Mouse (Mus musculus) myocyte (in vitro differentiated cells): ENCODE data around the gene Rbms3. TPM values are rescaled to one million over a fixed set of nuclear protein-coding genes. Genes with fewer than 3 reads are reported as not detected.

Source experiments
- H3K27me3 ChIP-seq: one replicate; pipeline ENCODE4 v1.6.1; 2011; ENCODE audit not compliant: control insufficient read depth, insufficient read depth, insufficient read length
- H3K36me3 ChIP-seq: one replicate; pipeline ENCODE4 v1.6.1; 2011; ENCODE audit not compliant: control insufficient read depth, insufficient read depth
- H3K4me2 ChIP-seq: one replicate; pipeline ENCODE4 v1.6.1; 2011; ENCODE audit warnings: low read depth, control low read depth
- H3K4me3 ChIP-seq: one replicate; pipeline ENCODE4 v1.5.1; 2011; ENCODE audit warnings: mild to moderate bottlenecking, control low read depth, moderate library complexity
- H3K79me2 ChIP-seq: one replicate; pipeline ENCODE4 v1.6.1; 2011; ENCODE audit not compliant: control insufficient read depth, insufficient read depth
- H3ac ChIP-seq: one replicate; pipeline ENCODE4 v1.6.1; 2011; ENCODE audit not compliant: control insufficient read depth, insufficient read length
- CEBPB ChIP-seq: IDR thresholded peaks from 2 replicates; pipeline ENCODE4 v1.6.1; 2011; ENCODE audit warnings: mild to moderate bottlenecking, moderate library complexity; ENCODE audit not compliant: poor library complexity, insufficient read depth, severe bottlenecking
- E2F4 ChIP-seq: IDR thresholded peaks from one replicate; pipeline ENCODE4 v1.6.1; 2011; ENCODE audit warnings: mild to moderate bottlenecking, control low read depth, moderate library complexity; ENCODE audit not compliant: insufficient read depth
- MAX ChIP-seq: IDR thresholded peaks from one replicate; pipeline ENCODE4 v1.6.1; 2011; ENCODE audit warnings: low read depth, mild to moderate bottlenecking, control low read depth
- MYOD1 ChIP-seq, 3 experiments: IDR thresholded peaks; one replicate each; pipeline ENCODE4 v1.6.1; 2011; ENCODE audit warnings: control low read depth in 2 of 3, low read depth in 2 of 3, mild to moderate bottlenecking in 2 of 3, moderate library complexity in 1 of 3; ENCODE audit not compliant: insufficient read length in 2 of 3, control insufficient read depth in 1 of 3
- MYOG ChIP-seq, 3 experiments: IDR thresholded peaks; one replicate each; pipeline ENCODE4 v1.6.1; 2011; ENCODE audit warnings: control low read depth in 2 of 3, low read depth in 2 of 3, mild to moderate bottlenecking in 2 of 3; ENCODE audit not compliant: insufficient read length in 2 of 3, control insufficient read depth in 1 of 3, insufficient read depth in 1 of 3
- POLR2A ChIP-seq: IDR thresholded peaks from one replicate; pipeline ENCODE4 v1.6.1; 2011; ENCODE audit warnings: low read depth, mild to moderate bottlenecking, control low read depth, moderate library complexity; ENCODE audit not compliant: insufficient read length
- POLR2AphosphoS2 ChIP-seq: IDR thresholded peaks from one replicate; pipeline ENCODE4 v1.6.1; 2011; ENCODE audit warnings: low read depth, control low read depth; ENCODE audit not compliant: insufficient read length
- REST ChIP-seq: IDR thresholded peaks from one replicate; pipeline ENCODE4 v1.6.1; 2011; ENCODE audit warnings: mild to moderate bottlenecking, control low read depth, moderate library complexity; ENCODE audit not compliant: insufficient read depth, insufficient read length
- SRF ChIP-seq: IDR thresholded peaks from one replicate; pipeline ENCODE4 v1.6.1; 2011; ENCODE audit warnings: low read depth; ENCODE audit not compliant: control insufficient read depth, insufficient read length
- TCF12 ChIP-seq: IDR thresholded peaks from one replicate; pipeline ENCODE4 v1.6.1; 2011; ENCODE audit warnings: mild to moderate bottlenecking, control low read depth; ENCODE audit not compliant: poor library complexity, insufficient read depth, severe bottlenecking
- TCF3 ChIP-seq: IDR thresholded peaks from one replicate; pipeline ENCODE4 v1.6.1; 2011; ENCODE audit warnings: low read depth, control low read depth; ENCODE audit not compliant: insufficient read length
- USF1 ChIP-seq: IDR thresholded peaks from one replicate; pipeline ENCODE4 v1.6.1; 2011; ENCODE audit warnings: low read depth, mild to moderate bottlenecking, control low read depth, moderate library complexity
- polyA plus RNA-seq: library from polyadenylated mRNA; unstranded; fragments of >200 nt; fragmentation: generic; extraction: Trizol; gene quantifications from one replicate; pipeline ENCODE4 v1.2.1, GENCODE M21; 2012; ENCODE audit warnings: missing spikeins

The Rbms3 gene
- polyA plus RNA-seq, 1 experiment = 4.5 TPM

- no peaks in the 10 kb centered on the region for H3K79me2 ChIP-seq
- no peak overlapping the region for H3ac ChIP-seq
- no peaks in the 10 kb centered on the region for H3K36me3 ChIP-seq
- no peaks in the 10 kb centered on the region for H3K27me3 ChIP-seq
- TF ChIP-seq SRF = no peak
- no peak for TF ChIP-seq POLR2AphosphoS2
- TF ChIP-seq REST = no peak
- no peak overlapping the region for H3K4me2 ChIP-seq
- H3K4me3 ChIP-seq = no peak overlapping the region
These were observed 272.8 kb downstream of the Rbms3 start for GRCm38 (mm10) chr9:117356764-117357442.

GRCm38 (mm10) chr9:117355501-117355900 is 274.2 kb downstream of the Rbms3 start:
- no peak overlapping the region for H3ac ChIP-seq
- no peaks in the 10 kb centered on the region for H3K79me2 ChIP-seq
- no peak for TF ChIP-seq USF1
- no peak for TF ChIP-seq TCF12
- no peak for TF ChIP-seq E2F4
- TF ChIP-seq SRF = no peak
- TF ChIP-seq MAX = no peak
- TF ChIP-seq REST = no peak
- TF ChIP-seq TCF3 = no peak
- no peak for TF ChIP-seq MYOD1 (IDR thresholded peaks at IDR 0.05; ENCODE audit: control insufficient read depth in 1 of 3, insufficient read length in 2 of 3, low read depth in 2 of 3)
- TF ChIP-seq POLR2AphosphoS2 = no peak
- H3K4me3 ChIP-seq = no peak overlapping the region
- no peak overlapping the region for H3K4me2 ChIP-seq
- no peaks in the 10 kb centered on the region for H3K27me3 ChIP-seq
- H3K36me3 ChIP-seq = no peaks in the 10 kb centered on the region

GRCm38 (mm10) chr9:117342336-117342735 is 287.4 kb downstream of the Rbms3 start:
- Histone ChIP-seq H3ac (no peak overlapping the region), H3K4me2 (no peak overlapping the region), H3K36me3 (no peaks in the 10 kb centered on the region), H3K27me3 (no peaks in the 10 kb centered on the region), H3K79me2 (no peaks in the 10 kb centered on the region), H3K4me3 (no peak overlapping the region)
- no peak for TF ChIP-seq E2F4
- TF ChIP-seq SRF = no peak
- no peak for TF ChIP-seq POLR2AphosphoS2
- no peak for TF ChIP-seq USF1
- TF ChIP-seq TCF3 = no peak
- TF ChIP-seq MYOG (IDR thresholded peaks at IDR 0.05; ENCODE audit: control insufficient read depth in 1 of 3, insufficient read depth in 1 of 3, insufficient read length in 2 of 3, low read depth in 2 of 3) = no peak
- no peak for TF ChIP-seq MAX
- TF ChIP-seq TCF12 = no peak
- TF ChIP-seq POLR2A = no peak
- TF ChIP-seq MYOD1 (IDR thresholded peaks at IDR 0.05; ENCODE audit: control insufficient read depth in 1 of 3, insufficient read length in 2 of 3, low read depth in 2 of 3) = no peak
- no peak for TF ChIP-seq REST
- TF ChIP-seq CEBPB = no peak

GRCm38 (mm10) chr9:117330681-117331080 is 299.0 kb downstream of the Rbms3 start:
- Histone ChIP-seq H3K27me3 (no peaks in the 10 kb centered on the region), H3ac (no peak overlapping the region), H3K79me2 (no peaks in the 10 kb centered on the region), H3K4me3 (no peak overlapping the region), H3K4me2 (no peak overlapping the region), H3K36me3 (no peaks in the 10 kb centered on the region)
- TF ChIP-seq MYOD1 (IDR thresholded peaks at IDR 0.05; ENCODE audit: control insufficient read depth in 1 of 3, insufficient read length in 2 of 3, low read depth in 2 of 3) = no peak
- TF ChIP-seq TCF12 = no peak
- TF ChIP-seq MYOG (IDR thresholded peaks at IDR 0.05; ENCODE audit: control insufficient read depth in 1 of 3, insufficient read depth in 1 of 3, insufficient read length in 2 of 3, low read depth in 2 of 3) = no peak
- no peak for TF ChIP-seq POLR2AphosphoS2
- TF ChIP-seq REST = no peak
- no peak for TF ChIP-seq POLR2A
- no peak for TF ChIP-seq E2F4
- no peak for TF ChIP-seq USF1
- no peak for TF ChIP-seq SRF
- no peak for TF ChIP-seq CEBPB
- TF ChIP-seq TCF3 = no peak
- TF ChIP-seq MAX = no peak

- TF ChIP-seq REST = no peak
- TF ChIP-seq USF1 = no peak
- no peak for TF ChIP-seq MAX
- no peak for TF ChIP-seq POLR2AphosphoS2
- no peak for TF ChIP-seq MYOD1 (IDR thresholded peaks at IDR 0.05; ENCODE audit: control insufficient read depth in 1 of 3, insufficient read length in 2 of 3, low read depth in 2 of 3)
- no peak for TF ChIP-seq POLR2A
- TF ChIP-seq CEBPB = no peak
- TF ChIP-seq TCF3 = no peak
- TF ChIP-seq TCF12 = no peak
- no peak for TF ChIP-seq SRF
- no peak for TF ChIP-seq E2F4
- no peak for TF ChIP-seq MYOG (IDR thresholded peaks at IDR 0.05; ENCODE audit: control insufficient read depth in 1 of 3, insufficient read depth in 1 of 3, insufficient read length in 2 of 3, low read depth in 2 of 3)
These were observed 310.4 kb downstream of the Rbms3 start for GRCm38 (mm10) chr9:117319271-117319670.

More at GRCm38 (mm10) chr9:117319271-117319670, 310.4 kb downstream of the Rbms3 start:
- Histone ChIP-seq H3K79me2 (no peaks in the 10 kb centered on the region), H3K36me3 (no peaks in the 10 kb centered on the region), H3ac (no peak overlapping the region), H3K27me3 (no peaks in the 10 kb centered on the region), H3K4me3 (no peak overlapping the region), H3K4me2 (no peak overlapping the region)
